Mouse (Mus musculus) embryonic fibroblast, embryonic 13.5 days (primary cell): ENCODE measurements around the gene Cog1. TPM values are rescaled to one million over a fixed set of nuclear protein-coding genes. Genes with fewer than 3 reads are reported as not detected.

Experiments
- H3K27ac ChIP-seq: 2 replicates; pipeline ENCODE4 v1.5.1; 2012; ENCODE audit warnings: low read length, control low read depth, inconsistent platforms; ENCODE audit not compliant: insufficient read depth
- H3K4me1 ChIP-seq: 2 replicates; pipeline ENCODE4 v1.6.1; 2011; ENCODE audit warnings: low read length; ENCODE audit not compliant: control insufficient read depth, insufficient read depth
- H3K4me3 ChIP-seq: 2 replicates; pipeline ENCODE4 v1.5.1; 2011; ENCODE audit warnings: mild to moderate bottlenecking, control low read depth, low read length; ENCODE audit not compliant: insufficient read depth
- CTCF ChIP-seq: IDR thresholded peaks from 2 replicates; pipeline ENCODE4 v1.5.1; 2011; ENCODE audit warnings: mild to moderate bottlenecking, control low read depth, low read length, moderate library complexity, borderline replicate concordance; ENCODE audit not compliant: insufficient read depth
- POLR2A ChIP-seq: IDR thresholded peaks from 2 replicates; pipeline ENCODE4 v1.6.1; 2011; ENCODE audit warnings: low read depth, mild to moderate bottlenecking, control low read depth, low read length, moderate library complexity
- polyA plus RNA-seq: library from polyadenylated mRNA; stranded (reverse); fragments of >200 nt; gene quantifications from 2 replicates; pipeline ENCODE4 v1.2.4, GENCODE M21; 2011; ENCODE audit warnings: low read depth; ENCODE audit not compliant: missing spikeins, insufficient read length

Gene Cog1
- polyA plus RNA-seq, 1 experiment = 38.1 TPM

- H3K27ac ChIP-seq = no peak overlapping the region
- H3K4me3 ChIP-seq = no peak overlapping the region
- no peak for TF ChIP-seq CTCF
- TF ChIP-seq POLR2A = no peak
- no peaks in the 10 kb centered on the region; the same call in 1 of the 2 replicates for H3K4me1 ChIP-seq
Observed at GRCm38 (mm10) chr11:113617132-113617911, 31.6 kb upstream of the Cog1 start.

GRCm38 (mm10) chr11:113618303-113618671 is 30.7 kb upstream of the Cog1 start:
- TF ChIP-seq CTCF (no peak), POLR2A (no peak)
- H3K4me1 ChIP-seq = no peaks in the 10 kb centered on the region; the same call in 1 of the 2 replicates
- no peak overlapping the region for H3K4me3 ChIP-seq
- H3K27ac ChIP-seq = no peak overlapping the region

- H3K27ac ChIP-seq = no peak within 1 kb of the TSS
- peak within 1 kb of the TSS; percentile 27 for H3K4me3 ChIP-seq
- no peaks in the 10 kb centered on the region; the same call in 1 of the 2 replicates for H3K4me1 ChIP-seq
- no peak for TF ChIP-seq POLR2A
- no peak for TF ChIP-seq CTCF
Observed at GRCm38 (mm10) chr11:113618672-113619419, 30.1 kb upstream of the Cog1 start, which contains the start of gene Sstr2. TSS of gene Sstr2 (plus strand) at chr11:113619342.

GRCm38 (mm10) chr11:113619420-113620080 is 29.4 kb upstream of the Cog1 start:
- Histone ChIP-seq H3K4me3 (peak overlapping the region; percentile 27), H3K27ac (no peak overlapping the region), H3K4me1 (no peaks in the 10 kb centered on the region; the same call in 1 of the 2 replicates)
- TF ChIP-seq CTCF (no peak), POLR2A (no peak)

GRCm38 (mm10) chr11:113621001-113621400 is 28.0 kb upstream of the Cog1 start:
- TF ChIP-seq POLR2A (no peak), CTCF (no peak)
- no peak overlapping the region for H3K4me3 ChIP-seq
- no peak overlapping the region for H3K27ac ChIP-seq
- H3K4me1 ChIP-seq = no peaks in the 10 kb centered on the region; the same call in 1 of the 2 replicates

- Histone ChIP-seq H3K4me3 (no peak overlapping the region), H3K27ac (no peak overlapping the region), H3K4me1 (no peaks in the 10 kb centered on the region; the same call in 1 of the 2 replicates)
- TF ChIP-seq POLR2A (no peak), CTCF (no peak)
Observed at GRCm38 (mm10) chr11:113622028-113622427, 26.9 kb upstream of the Cog1 start.

- no peak for TF ChIP-seq CTCF
- TF ChIP-seq POLR2A = no peak
- Histone ChIP-seq H3K4me3 (no peak overlapping the region), H3K27ac (no peak overlapping the region), H3K4me1 (no peaks in the 10 kb centered on the region)
Observed at GRCm38 (mm10) chr11:113625437-113625836, 23.5 kb upstream of the Cog1 start.

GRCm38 (mm10) chr11:113627785-113628184 is 21.2 kb upstream of the Cog1 start:
- Histone ChIP-seq H3K4me1 (no peaks in the 10 kb centered on the region), H3K4me3 (no peak overlapping the region), H3K27ac (no peak overlapping the region)
- no peak for TF ChIP-seq POLR2A
- TF ChIP-seq CTCF = no peak

- Histone ChIP-seq H3K4me3 (no peak overlapping the region), H3K27ac (no peak overlapping the region), H3K4me1 (no peaks in the 10 kb centered on the region)
- TF ChIP-seq CTCF (no peak), POLR2A (no peak)
Observed at GRCm38 (mm10) chr11:113630642-113631041, 18.3 kb upstream of the Cog1 start.

GRCm38 (mm10) chr11:113631302-113631701 is 17.7 kb upstream of the Cog1 start:
- no peak overlapping the region for H3K27ac ChIP-seq
- no peak overlapping the region for H3K4me3 ChIP-seq
- TF ChIP-seq POLR2A = no peak
- TF ChIP-seq CTCF = no peak
- no peaks in the 10 kb centered on the region for H3K4me1 ChIP-seq
